Mouse (Mus musculus) forebrain, embryonic 13.5 days (tissue): ENCODE measurements around the gene Gm14214. TPM values are rescaled to one million over a fixed set of nuclear protein-coding genes. Genes with fewer than 3 reads are reported as not detected.
A peak's percentile ranks its signal among the peaks of the same experiment; 100 is the strongest.

Experiments used
- ATAC-seq: fragments of 200-750 bp; cut with Nextera tagmentation; 2 replicates; pipeline ENCODE4 v1.8.0; 2017
- H3K27ac ChIP-seq: fragments of 300-500 bp; sonication (generic); 2 replicates; pipeline ENCODE4 v1.5.1; 2015; ENCODE audit warnings: inconsistent platforms, mild to moderate bottlenecking, moderate library complexity
- H3K27me3 ChIP-seq: fragments of 300-500 bp; sonication (generic); 2 replicates; pipeline ENCODE4 v1.6.1; 2015; ENCODE audit warnings: mild to moderate bottlenecking, inconsistent platforms
- H3K36me3 ChIP-seq: fragments of 300-500 bp; sonication (generic); 2 replicates; pipeline ENCODE4 v1.6.1; 2015; ENCODE audit warnings: mild to moderate bottlenecking, inconsistent platforms; ENCODE audit not compliant: poor library complexity, severe bottlenecking
- H3K4me1 ChIP-seq: fragments of 300-500 bp; sonication (generic); 2 replicates; pipeline ENCODE4 v1.6.1; 2015; ENCODE audit warnings: inconsistent platforms
- H3K4me2 ChIP-seq: fragments of 300-500 bp; sonication (generic); 2 replicates; pipeline ENCODE4 v1.6.1; 2015; ENCODE audit warnings: inconsistent platforms, mild to moderate bottlenecking, moderate library complexity
- H3K4me3 ChIP-seq: fragments of 300-500 bp; sonication (generic); 2 replicates; pipeline ENCODE4 v1.5.1; 2015; ENCODE audit warnings: mild to moderate bottlenecking, inconsistent platforms
- H3K9ac ChIP-seq: fragments of 300-500 bp; sonication (generic); 2 replicates; pipeline ENCODE4 v1.6.1; 2015; ENCODE audit warnings: mild to moderate bottlenecking, inconsistent platforms
- H3K9me3 ChIP-seq: fragments of 300-500 bp; sonication (generic); replicated peaks from 2 replicates; pipeline ENCODE4 v1.6.1; 2016; ENCODE audit warnings: inconsistent platforms
- WGBS: fragments of 180-500 bp; shearing (Covaris S2); methylation state at CpG from one replicate; pipeline ENCODE4 v1.1.7; 2015; 5-methylcytosine and 5-hydroxymethylcytosine counted together
- polyA plus RNA-seq: library from polyadenylated mRNA; unstranded; fragments of >200 nt; fragmentation: Nextera tagmentation; extraction: Ambion mirVana; gene quantifications from 2 replicates; pipeline ENCODE4 v1.2.1, GENCODE M21; 2015

The Gm14214 gene
- polyA plus RNA-seq, 1 experiment from 2014 or later: not detected

DNA sequence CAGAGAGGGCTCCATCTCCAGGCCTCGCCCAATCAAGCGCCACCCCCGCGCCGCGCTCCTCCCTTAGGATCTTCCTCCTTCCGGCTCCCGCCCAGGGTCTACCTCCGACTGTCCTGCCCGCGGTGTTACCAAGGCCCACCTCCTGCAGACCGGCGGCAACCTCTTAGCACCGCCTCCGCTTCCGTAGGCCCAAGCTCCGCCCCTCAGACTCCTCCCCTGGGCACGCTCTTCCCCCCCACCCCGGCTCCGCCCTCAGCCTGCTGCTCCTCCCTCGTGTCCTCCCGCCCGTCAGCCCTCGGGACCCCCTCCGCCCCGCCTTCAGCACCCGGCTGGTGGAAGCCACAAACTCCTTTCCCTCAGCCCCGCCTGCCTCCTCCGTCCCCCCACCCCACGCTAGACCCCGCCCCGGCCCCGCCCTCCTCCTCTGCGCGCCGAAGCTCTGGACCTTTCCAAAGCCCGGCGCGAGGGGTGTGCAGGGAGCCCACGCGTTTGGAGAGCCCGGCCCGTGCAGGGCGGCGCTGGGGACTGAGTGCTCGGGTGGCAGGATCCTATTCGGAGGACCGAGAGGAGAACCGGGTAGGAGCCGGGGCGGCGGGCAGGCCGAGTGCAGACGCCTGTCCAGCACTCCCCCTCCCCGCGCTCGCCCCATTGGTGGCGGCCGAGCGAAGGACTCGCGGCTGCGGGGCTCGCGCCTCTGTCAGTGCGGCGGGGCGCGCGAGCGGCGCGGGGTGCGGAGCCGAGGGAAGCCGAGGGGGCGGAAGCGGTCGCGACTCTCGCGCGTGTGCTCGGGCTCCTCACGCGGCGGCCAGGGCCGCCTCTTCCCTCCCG, 21.0 kb upstream of the Gm14214 start, which contains the start of the genes Raly and a:
Gene Raly, plus strand, starts transcription at position 441 of the 828 bp plus-strand sequence.
Gene a, plus strand, starts transcription at position 747 of the 828 bp plus-strand sequence.
- no peaks in the 10 kb centered on the region for H3K27me3 ChIP-seq
- 1% methylated on average over 47 of the region's 89 CpGs for WGBS
- peaks cover 43% of the 10 kb centered on the region for H3K4me1 ChIP-seq
- H3K27ac ChIP-seq: peak within 1 kb of the TSS; percentile 98
- H3K9ac ChIP-seq: peak within 1 kb of the TSS; percentile 96
- H3K36me3 ChIP-seq: no peaks in the 10 kb centered on the region
- peak within 1 kb of the TSS; percentile 89 for H3K4me2 ChIP-seq
- ATAC-seq: peak; percentile 97
- peak within 1 kb of the TSS; percentile 98 for H3K4me3 ChIP-seq
- no peaks in the 10 kb centered on the region for H3K9me3 ChIP-seq

DNA sequence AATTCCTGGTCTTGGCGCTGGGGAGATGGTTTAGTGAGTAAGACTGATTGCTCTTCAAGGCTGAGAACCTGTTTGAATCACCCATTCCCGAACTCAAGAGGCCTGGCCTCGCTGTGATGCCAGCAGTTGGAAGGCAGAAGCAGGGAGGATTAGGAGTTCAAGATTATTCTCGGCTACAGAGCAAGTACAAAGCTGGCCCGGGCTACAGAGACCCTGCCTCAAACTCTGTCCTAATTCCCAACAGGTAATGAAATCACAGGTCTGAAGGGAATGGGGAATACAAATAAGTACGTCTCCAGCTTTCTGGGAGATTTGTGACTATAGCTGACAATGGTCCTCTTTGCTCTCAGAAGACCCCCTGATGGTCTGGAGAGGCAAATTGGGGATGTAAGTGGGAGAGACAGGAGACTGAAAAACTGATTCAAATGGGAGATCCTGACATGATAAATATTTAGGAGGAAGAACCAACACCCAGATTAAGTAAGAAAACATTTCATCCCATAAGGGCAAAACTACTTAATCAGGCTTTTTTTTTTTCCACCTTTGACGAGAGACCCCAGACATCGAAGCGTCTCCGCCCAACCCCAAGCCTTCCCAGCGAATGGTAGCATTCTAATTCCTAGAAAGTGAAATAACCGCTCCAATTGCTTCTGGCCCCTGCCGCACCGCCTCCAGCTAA, 20.3 kb upstream of the Gm14214 start:
- H3K9ac ChIP-seq: peak overlapping the region; percentile 96
- no peaks in the 10 kb centered on the region for H3K27me3 ChIP-seq
- H3K4me3 ChIP-seq: peak overlapping the region; percentile 98
- peak overlapping the region; percentile 56 for H3K4me2 ChIP-seq
- peak overlapping the region; percentile 78 for H3K27ac ChIP-seq
- H3K9me3 ChIP-seq: no peaks in the 10 kb centered on the region
- no peak for ATAC-seq
- no peaks in the 10 kb centered on the region for H3K36me3 ChIP-seq
- 2% methylated on average over 14 of the region's 14 CpGs for WGBS
- H3K4me1 ChIP-seq: peaks cover 43% of the 10 kb centered on the region

DNA sequence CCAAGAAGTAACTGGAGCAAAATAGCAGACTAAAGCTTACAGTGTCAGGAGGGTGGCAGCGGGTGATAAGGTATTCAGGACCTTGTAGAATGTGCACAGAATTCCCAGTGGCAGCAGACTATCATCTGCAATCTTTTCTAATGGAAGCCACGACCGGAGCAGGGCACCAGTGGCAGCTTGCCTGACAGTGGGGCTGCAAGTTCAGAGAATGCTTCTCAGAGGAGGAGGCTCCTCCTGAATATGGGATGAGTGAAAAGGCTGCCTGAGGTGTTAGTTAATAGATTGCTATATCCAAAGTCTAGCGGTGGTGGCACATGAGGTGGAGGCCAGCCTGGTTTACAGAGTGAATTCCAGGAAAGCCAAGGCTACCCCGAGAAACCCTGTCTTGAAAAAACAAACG, 19.6 kb upstream of the Gm14214 start:
- no peak for ATAC-seq
- Histone ChIP-seq H3K27ac (0 out of 2 replicates have a peak overlapping the region, but pooled peaks have one; percentile 78), H3K9ac (peak overlapping the region; percentile 96; the same call in 1 of the 2 replicates), H3K4me3 (no peak overlapping the region), H3K4me2 (no peak overlapping the region), H3K36me3 (no peaks in the 10 kb centered on the region), H3K4me1 (peaks cover 39% of the 10 kb centered on the region), H3K27me3 (no peaks in the 10 kb centered on the region), H3K9me3 (no peaks in the 10 kb centered on the region)
- WGBS: 75% methylated on average over 6 of the region's 6 CpGs

DNA sequence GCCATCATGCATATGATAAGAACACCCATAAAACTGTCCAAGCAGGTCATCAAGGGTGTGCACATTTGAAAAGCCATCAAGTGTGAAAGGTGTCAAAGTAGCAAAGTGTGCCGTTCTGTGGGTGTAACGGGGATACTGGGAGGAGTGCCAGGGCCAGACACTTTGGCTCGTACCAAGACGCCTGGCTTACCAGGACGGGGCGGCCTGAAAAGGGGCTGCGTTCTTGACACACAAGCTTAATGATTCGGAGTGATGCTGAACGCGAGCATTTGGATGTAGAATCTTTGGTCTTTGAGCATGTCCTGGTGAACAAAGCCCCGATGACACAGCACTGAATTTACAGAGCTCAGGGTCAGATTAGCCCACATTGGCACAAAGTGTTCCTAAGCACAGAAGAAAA, 16.9 kb upstream of the Gm14214 start:
- Histone ChIP-seq H3K27ac (no peak overlapping the region), H3K4me1 (peaks cover 26% of the 10 kb centered on the region; the same call in 1 of the 2 replicates), H3K36me3 (no peaks in the 10 kb centered on the region), H3K9me3 (no peaks in the 10 kb centered on the region), H3K27me3 (no peaks in the 10 kb centered on the region), H3K4me3 (no peak overlapping the region), H3K9ac (no peak overlapping the region), H3K4me2 (no peak overlapping the region)
- WGBS: 72% methylated on average over 11 of the region's 11 CpGs
- no peak for ATAC-seq

DNA sequence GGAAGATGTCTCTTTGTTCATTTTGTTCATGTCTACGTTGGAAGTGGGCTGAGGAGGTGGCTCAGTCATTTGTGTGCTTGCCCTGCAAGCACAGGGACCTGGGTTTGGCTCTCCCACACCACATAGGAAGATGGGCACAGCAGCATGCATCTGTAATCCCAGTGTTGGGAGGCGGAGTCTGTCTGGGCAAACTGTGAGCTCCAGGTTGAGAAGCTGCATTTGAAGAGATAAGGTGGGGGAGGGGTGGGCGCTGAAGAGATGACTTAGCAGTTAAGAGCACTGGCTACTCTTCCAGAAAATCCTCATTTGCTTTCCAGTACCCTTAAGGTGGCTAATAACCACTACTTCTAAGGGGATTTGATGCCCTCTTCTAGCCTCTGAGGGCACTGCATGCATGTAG, 16.4 kb upstream of the Gm14214 start:
- peaks cover 26% of the 10 kb centered on the region; the same call in 1 of the 2 replicates for H3K4me1 ChIP-seq
- H3K9me3 ChIP-seq: no peaks in the 10 kb centered on the region
- 46% methylated on average over 3 of the region's 3 CpGs for WGBS
- no peak overlapping the region for H3K4me2 ChIP-seq
- no peak overlapping the region for H3K9ac ChIP-seq
- ATAC-seq: no peak
- H3K36me3 ChIP-seq: no peaks in the 10 kb centered on the region
- no peaks in the 10 kb centered on the region for H3K27me3 ChIP-seq
- no peak overlapping the region for H3K4me3 ChIP-seq
- no peak overlapping the region for H3K27ac ChIP-seq

DNA sequence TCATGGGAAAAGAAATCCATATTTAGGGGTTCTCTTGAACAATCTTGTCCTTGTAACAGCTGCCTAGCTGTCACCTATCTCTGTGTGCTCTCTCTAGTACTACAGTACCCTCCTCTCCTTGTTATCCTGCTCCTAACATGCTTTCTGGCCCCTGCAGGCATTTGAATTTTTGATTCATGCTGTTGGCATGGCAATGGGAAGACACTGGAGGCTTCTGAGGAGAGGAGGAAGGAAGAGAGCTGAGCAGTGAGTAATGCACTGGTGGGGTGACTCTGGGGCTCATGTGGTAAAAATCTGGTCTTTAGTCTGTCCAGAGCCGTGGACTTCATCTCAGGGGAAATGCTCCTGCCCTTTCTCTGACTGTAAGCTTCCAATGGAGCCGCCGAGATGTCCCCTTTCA, 15.5 kb upstream of the Gm14214 start:
- ATAC-seq: no peak
- Histone ChIP-seq H3K4me1 (peaks cover 26% of the 10 kb centered on the region; the same call in 1 of the 2 replicates), H3K36me3 (no peaks in the 10 kb centered on the region), H3K4me2 (no peak overlapping the region), H3K9me3 (no peaks in the 10 kb centered on the region), H3K4me3 (no peak overlapping the region), H3K9ac (no peak overlapping the region), H3K27ac (no peak overlapping the region), H3K27me3 (no peaks in the 10 kb centered on the region)
- WGBS: 72% methylated on average over 3 of the region's 3 CpGs

DNA sequence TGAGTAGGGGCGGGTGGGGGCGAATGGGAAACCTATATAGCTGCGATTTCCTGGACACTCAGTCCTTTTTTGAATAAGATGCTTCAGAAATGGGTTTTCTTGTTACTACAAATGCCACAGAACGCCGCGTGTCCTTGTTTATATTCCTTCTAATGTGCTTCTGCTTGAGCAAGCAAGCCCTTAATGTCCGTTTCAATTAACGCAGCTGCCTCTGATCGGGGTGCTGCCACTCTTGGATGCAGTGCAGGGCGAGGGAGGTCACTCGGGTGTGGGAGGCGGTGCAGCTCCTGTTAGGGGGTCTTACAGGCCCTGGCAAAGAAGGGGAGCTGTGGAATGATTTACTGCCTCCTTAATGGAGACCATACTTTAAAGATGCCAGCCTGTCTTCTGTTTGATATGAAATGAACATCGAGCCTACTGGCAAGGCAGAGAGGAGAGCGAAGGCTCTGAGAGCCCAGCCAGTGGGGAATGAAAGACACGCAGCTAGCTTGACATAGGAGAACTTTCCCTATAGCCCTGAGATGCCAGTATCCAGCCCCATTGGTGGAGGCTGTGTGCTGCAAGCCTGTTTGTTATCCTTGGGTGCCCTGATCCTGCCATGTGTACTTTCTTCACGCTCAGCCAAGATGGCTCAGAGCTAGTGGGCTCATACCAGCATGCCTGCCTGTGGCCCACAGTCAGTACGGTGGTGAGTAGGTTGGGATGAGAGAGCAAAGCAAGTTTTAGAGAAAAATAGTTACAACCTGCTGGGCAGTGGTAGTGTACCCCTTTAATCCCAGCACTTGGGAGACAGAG, 13.2 kb upstream of the Gm14214 start:
- H3K9ac ChIP-seq: no peak overlapping the region
- 53% methylated on average over 17 of the region's 17 CpGs for WGBS
- peaks cover 20% of the 10 kb centered on the region; the same call in 1 of the 2 replicates for H3K4me1 ChIP-seq
- no peaks in the 10 kb centered on the region for H3K36me3 ChIP-seq
- H3K4me2 ChIP-seq: no peak overlapping the region
- no peak for ATAC-seq
- H3K27me3 ChIP-seq: no peaks in the 10 kb centered on the region
- no peak overlapping the region; the same call in 1 of the 2 replicates for H3K27ac ChIP-seq
- no peak overlapping the region for H3K4me3 ChIP-seq
- H3K9me3 ChIP-seq: no peaks in the 10 kb centered on the region

DNA sequence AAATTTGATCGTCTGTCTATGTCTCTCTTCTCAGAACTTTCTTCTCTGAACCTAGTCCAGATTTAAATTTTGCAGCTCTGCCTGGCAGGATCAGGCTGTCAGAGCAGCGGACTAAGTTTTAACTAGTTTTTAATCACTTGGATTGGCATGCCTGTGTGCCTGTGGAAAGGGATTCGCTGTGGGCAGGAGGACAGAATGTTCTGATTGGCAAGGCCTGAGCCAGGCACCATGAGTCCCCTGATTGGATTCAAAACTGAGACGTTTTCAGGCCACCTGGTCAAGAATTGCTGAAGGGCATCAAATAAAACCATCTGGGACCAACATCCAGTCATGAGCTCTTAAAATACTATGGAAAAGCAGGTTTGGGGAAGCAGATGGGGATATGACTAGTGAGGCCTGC, 12.5 kb upstream of the Gm14214 start:
- Histone ChIP-seq H3K9me3 (no peaks in the 10 kb centered on the region), H3K27ac (no peak overlapping the region), H3K4me2 (no peak overlapping the region), H3K9ac (no peak overlapping the region), H3K36me3 (no peaks in the 10 kb centered on the region), H3K4me3 (no peak overlapping the region), H3K4me1 (peaks cover 20% of the 10 kb centered on the region; the same call in 1 of the 2 replicates), H3K27me3 (no peaks in the 10 kb centered on the region)
- 70% methylated on average over 4 of the region's 4 CpGs for WGBS
- no peak for ATAC-seq

DNA sequence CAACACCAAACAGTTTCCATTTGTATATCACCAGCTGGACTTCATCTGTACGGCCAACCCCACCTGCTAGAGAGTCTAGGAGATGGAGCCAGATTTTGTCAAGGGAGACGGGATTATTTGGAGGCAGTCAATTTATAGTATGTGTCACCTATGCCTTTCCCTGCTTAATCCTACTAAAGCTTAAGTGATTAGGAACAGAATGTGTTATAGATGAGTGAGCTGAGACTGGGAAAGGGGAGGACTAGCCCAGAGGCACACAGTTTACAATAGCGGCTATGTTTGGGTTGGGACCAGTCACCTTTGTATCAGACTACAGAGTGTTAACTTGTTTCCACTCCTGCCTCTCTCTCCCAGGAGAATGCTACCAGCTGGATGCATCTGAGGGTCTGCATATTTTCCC, 9.8 kb upstream of the Gm14214 start:
- no peak overlapping the region for H3K4me2 ChIP-seq
- WGBS: 57% methylated on average over 3 of the region's 3 CpGs

DNA sequence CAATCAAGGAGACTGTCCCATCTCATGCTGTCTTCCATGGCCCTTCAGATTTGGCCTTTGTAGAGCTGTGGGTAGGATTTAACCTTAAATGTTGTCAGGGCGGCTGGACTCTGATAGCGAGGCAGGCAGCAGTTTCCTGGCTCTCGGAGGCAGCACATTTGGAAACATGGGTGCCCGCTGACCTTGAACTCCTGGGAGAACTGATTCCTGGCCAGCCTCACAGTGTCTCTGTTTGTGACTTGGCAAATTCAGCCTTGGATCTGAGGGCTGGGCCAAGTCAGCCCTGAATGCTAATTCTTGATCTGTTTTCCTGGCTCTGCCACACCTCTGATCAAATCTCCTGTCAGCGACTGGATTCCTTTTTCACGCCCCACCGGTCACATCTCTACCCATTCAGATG, 6.7 kb upstream of the Gm14214 start:
- Histone ChIP-seq H3K4me1 (no peaks in the 10 kb centered on the region), H3K9ac (no peak overlapping the region), H3K4me3 (no peak overlapping the region), H3K4me2 (no peak overlapping the region), H3K9me3 (no peaks in the 10 kb centered on the region), H3K36me3 (no peaks in the 10 kb centered on the region), H3K27me3 (no peaks in the 10 kb centered on the region), H3K27ac (no peak overlapping the region)
- 68% methylated on average over 7 of the region's 7 CpGs for WGBS
- no peak for ATAC-seq

More for the DNA sequence above, 9.8 kb upstream of the Gm14214 start:
- Histone ChIP-seq H3K36me3 (no peaks in the 10 kb centered on the region), H3K4me3 (no peak overlapping the region), H3K27ac (no peak overlapping the region), H3K9ac (no peak overlapping the region), H3K27me3 (no peaks in the 10 kb centered on the region), H3K9me3 (no peaks in the 10 kb centered on the region), H3K4me1 (peaks cover 10% of the 10 kb centered on the region; the same call in 1 of the 2 replicates)
- ATAC-seq: no peak

DNA sequence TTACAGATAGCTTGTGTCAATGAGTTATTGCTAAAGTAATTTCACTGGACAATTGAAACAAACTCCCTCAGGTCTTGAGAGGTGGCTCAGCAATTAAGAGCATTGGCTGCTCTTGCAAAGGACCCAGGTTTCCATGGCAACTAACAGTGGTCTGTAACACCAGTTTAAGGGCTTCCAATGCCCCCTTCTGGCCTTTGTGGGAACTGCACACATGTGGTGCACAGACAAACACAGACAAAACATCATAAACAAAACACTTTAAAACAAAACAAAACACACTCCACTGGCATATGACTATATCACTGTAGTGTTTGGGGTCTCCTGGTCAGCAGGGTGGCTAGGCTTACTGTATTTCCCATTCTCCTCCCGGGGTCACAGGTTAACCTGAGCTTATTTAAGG, 4.2 kb upstream of the Gm14214 start:
- no peak overlapping the region for H3K9ac ChIP-seq
- 80% methylated on average over 1 of the region's 1 CpGs for WGBS
- H3K36me3 ChIP-seq: no peaks in the 10 kb centered on the region
- no peak overlapping the region for H3K4me2 ChIP-seq
- no peak for ATAC-seq
- no peaks in the 10 kb centered on the region for H3K9me3 ChIP-seq
- H3K27me3 ChIP-seq: no peaks in the 10 kb centered on the region
- H3K4me3 ChIP-seq: no peak overlapping the region
- no peaks in the 10 kb centered on the region for H3K4me1 ChIP-seq
- no peak overlapping the region for H3K27ac ChIP-seq
